Mouse (Mus musculus) urinary bladder, postnatal 10 days (tissue): ENCODE data around the gene Agbl4.

ENCODE experiments used
- DNase-seq: peaks from one replicate; pipeline ENCODE4 v3.0.0; 2022; ENCODE audit warnings: low spot score

Agbl4 gene

GRCm38 (mm10) chr4:111583562-111584237 is 1186.2 kb downstream of the Agbl4 start:
- no peak for DNase-seq

DNA sequence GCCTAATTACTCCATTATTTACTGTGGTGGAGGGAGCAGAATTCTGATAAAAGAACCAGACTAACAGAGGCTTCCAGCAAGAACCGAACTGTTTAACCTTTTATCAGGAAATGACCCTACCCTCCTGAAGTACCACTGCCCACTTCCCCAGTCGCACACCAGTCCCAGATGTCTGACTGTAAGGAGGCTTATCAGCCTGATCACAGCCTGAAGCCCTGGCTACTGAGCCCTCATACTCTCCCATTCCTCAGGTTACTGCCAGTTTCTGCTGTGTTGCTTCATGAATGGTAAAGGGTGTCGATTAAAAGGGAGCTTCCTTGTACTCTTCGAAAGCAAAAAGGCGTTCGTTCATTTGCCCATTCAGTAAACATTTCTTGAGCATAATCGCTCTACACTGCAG is 1186.8 kb downstream of the Agbl4 start:
- DNase-seq, result no peak

DNA sequence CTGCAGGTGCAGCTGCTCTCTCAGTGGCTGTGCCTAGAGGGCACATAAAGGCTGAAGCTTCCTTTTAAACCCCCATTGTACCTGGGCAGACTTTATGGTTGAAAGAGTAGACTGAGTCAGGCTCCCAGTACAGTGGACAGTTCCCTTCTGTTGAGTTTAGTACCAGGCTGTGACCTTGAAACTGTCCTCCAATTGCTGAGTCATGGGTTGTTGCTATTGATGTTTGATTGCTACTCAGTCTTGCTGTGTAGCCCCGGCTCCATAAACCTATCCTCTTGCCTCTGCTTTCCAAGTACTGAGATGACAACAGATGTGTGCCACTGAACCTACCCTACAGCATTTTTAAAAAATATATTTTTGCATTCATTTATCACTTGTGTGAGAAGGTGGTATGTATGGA is 1190.8 kb downstream of the Agbl4 start:
- no peak for DNase-seq

GRCm38 (mm10) chr4:111589467-111590170 is 1192.2 kb downstream of the Agbl4 start:
- DNase-seq, result no peak

GRCm38 (mm10) chr4:111594655-111595295 is 1197.3 kb downstream of the Agbl4 start:
- DNase-seq, result no peak

DNA sequence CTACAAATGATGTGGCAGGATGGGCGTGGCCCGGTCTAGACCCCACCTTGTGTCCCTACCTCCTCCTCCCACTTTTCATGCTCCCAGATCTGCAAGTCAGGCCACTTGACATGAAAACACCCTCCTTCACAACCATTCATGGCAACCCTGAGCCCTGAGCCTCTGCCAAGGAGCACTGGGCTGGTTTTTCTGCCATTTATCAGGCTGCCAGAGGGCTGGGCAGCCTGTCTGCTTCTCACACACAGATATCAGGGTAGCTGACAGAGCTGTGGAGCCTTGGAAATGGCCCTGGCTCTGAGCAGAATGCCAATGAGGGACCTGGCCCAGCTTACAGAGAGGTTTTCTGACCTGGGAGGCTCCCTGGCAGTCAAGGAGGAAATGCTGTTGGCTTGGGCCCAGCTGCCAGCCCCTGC is 1199.8 kb downstream of the Agbl4 start:
- no peak for DNase-seq

- no peak for DNase-seq
Observed at GRCm38 (mm10) chr4:111597986-111598385, 1200.5 kb downstream of the Agbl4 start.

GRCm38 (mm10) chr4:111603194-111603593 is 1205.7 kb downstream of the Agbl4 start:
- no peak for DNase-seq

DNA sequence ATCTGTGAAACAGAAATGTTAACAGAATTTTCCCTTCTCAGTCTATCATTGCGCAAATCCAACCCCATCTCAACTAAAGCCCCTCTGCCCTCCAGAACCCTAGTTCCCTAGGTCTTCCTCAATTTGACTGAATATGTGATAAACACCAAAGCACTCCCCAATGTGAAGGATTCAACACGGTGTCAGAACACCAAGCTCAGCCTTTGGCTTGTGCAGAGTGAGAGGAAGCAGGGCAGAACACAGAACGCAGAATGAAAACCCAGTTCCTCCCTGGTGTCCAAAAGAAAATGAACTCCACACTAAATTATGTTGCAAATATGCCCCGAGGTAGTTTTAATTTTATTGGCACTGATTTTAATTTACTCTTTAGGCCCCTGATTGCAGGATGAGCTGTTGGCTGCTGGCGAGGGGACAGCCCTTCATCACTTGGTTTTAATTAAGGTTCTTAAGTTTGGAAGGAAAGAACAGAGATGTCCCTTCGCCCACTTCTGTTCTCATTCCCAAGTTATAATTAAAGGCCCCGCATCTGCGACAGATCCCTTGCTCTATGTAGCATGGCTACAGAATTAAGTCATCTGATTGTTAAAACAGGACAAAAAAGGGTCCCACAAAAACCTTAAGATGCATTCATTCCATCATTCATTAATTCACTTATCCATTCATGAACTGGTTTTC is 1210.5 kb downstream of the Agbl4 start:
- no peak for DNase-seq

DNA sequence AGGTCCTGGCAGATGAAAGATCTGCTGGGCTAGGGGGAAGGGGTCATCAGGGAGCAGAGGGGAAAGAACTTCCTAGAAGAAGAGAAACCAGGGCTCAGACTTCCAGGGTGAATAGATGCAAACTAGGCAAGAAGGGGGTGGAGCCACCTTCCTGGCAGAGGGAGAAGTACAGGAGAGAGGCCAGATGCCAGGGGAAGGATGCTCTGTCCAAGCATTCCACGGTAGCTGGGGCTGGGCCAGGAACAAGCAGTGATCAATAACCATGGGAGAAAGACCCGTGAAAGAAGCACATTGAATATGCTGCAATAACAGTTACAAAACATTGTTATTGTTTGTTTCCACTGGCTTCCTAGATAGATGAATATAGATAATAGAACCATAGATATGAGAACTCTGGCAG is 1224.4 kb downstream of the Agbl4 start:
- DNase-seq, result no peak

GRCm38 (mm10) chr4:111624914-111625313 is 1227.5 kb downstream of the Agbl4 start:
- no peak for DNase-seq

DNA sequence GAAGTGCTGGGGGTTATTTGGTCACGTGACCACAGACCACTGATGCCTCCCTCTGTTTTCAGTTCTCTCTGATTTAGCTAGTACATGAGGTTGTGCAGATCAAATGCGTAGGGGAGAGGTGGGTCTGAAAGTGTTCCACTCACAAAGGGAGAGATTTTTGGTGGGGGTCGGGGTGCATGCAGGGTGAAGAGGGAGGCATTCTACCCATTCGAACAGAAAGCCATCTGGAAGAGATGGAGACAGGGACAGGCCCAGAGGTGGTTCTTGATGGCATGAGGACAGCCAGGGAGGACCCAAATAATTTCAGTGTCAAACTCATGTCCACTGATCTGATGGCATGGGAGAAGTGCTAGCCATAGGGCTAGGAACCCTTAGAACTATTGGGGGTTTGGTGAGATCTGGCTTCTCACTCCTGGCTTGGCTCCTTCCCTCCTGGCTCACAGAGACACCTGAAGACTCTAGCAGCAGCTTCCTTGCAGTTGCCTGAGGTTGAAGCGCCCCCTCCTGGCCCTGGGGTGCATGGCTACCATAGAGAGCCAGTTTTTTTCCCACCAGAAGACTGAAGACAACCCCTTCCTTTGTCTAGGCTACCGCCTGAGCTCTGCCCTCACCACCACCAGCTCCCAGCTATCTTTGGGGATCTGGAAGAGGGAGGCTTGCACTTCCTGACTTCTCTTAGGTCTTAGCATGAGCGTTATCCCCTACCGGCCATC is 1228.8 kb downstream of the Agbl4 start:
- no peak for DNase-seq

- no peak for DNase-seq
Observed at GRCm38 (mm10) chr4:111632615-111633014, 1235.2 kb downstream of the Agbl4 start.

DNA sequence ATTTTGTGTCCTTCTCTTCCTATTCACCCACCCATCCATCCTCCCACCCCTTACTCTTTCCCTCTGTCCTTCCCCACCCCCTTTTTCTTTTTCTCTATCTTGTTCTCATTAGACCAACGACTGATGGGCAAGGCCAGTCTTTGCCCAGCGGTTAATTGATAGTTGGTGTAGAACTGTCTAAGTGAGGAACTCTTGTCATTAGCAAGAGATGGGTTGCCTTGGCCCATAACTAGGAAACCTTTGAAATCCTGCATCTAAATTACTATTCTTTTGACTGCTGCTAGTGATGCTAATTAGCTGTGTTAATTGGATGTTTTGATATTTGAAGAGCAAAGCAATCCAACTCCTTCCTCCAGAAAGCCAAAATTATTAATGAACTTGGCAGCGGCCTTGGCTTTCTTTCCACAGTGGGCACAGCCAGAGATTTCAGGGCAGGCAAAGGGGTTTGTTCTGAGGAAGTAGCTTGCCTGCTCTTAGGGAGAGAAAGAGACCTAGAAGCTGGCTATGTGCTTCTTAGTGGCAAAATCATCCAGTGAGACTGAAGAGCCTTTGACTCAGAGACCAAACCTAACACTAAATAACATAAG is 1238.2 kb downstream of the Agbl4 start:
- DNase-seq, result no peak

GRCm38 (mm10) chr4:111638948-111639708 is 1241.7 kb downstream of the Agbl4 start:
- DNase-seq, result no peak

- DNase-seq, result no peak
Observed at GRCm38 (mm10) chr4:111645117-111645830, 1247.8 kb downstream of the Agbl4 start.

DNA sequence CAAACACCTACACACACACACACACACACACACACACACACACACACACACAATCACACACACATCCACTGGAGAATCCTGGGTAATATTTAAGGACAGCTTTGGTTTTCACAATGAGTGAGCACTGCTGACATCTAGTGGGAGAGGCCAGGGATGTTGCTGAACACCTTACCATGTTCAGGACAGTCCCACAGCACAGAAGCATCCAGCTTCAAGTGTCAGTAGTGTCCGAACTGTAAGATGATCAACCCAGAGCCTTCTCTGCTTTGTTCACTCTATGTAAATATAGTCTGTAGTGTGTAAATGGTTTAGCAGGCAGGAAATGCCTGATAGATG is 1248.3 kb downstream of the Agbl4 start:
- no peak for DNase-seq

DNA sequence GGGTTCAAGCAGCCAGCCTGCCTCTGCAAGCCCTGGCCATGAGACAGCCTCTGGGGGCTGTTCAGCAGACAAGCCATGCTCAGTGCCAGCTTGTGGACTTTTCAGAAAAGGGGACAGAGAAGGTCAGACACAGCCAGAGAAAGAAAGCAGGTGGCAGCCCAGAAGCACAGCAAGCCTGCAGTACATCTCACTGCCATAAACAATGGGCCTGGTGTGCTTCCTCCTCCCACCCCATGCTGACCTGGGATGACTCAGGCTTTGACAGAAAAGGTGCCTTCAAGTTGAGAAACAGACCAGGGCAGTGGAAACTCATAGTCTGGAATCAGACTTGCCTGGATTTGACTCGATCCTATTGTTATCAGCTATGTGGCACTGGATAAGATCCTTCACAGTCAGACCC is 1256.0 kb downstream of the Agbl4 start:
- no peak for DNase-seq

DNA sequence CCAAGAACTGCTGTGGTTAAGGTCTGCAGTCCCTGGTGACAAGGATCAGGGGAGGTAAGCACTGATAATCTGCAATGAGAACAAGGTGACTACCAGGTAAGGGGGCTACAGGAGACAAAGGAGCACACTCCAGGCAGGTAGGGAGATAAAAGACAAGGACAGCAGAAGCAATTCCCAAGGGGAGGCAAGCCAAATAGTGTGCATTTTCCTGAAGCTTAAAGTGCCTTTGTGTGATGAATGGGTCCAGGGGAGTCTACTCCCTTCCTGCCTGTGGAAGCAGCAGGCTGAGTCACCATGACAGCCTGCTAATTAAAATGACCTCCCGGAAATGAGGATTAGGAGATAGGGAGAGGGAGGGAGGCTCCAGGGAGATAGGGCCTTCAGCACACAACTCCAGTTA is 1266.3 kb downstream of the Agbl4 start:
- no peak for DNase-seq

- DNase-seq, result no peak
Observed at GRCm38 (mm10) chr4:111664146-111664545, 1266.7 kb downstream of the Agbl4 start.
